Mouse (Mus musculus): Measurements from ENCODE around the gene Jaml. TPM values are rescaled to one million over a fixed set of nuclear protein-coding genes. Genes with fewer than 3 reads are reported as not detected.
A peak's percentile ranks its signal among the peaks of the same experiment; 100 is the strongest.

Jaml gene
- polyA plus RNA-seq, 1 experiment from 2014 or later = 0.70 TPM

- Histone ChIP-seq H3K9ac (ENCODE audit: low read depth, low read length) (no peak overlapping the region), H3K27ac (no peak overlapping the region), H3K9me3 (replicated peaks; ENCODE audit: low read length) (no peaks in the 10 kb centered on the region), H3K36me3 (ENCODE audit: insufficient read depth, low read length) (no peaks in the 10 kb centered on the region), H3K4me3 (replicated peaks; ENCODE audit: low read depth, low read length) (peak overlapping the region; percentile 29), H3K4me2 (ENCODE audit: low read length) (peak overlapping the region; percentile 61), H3K27me3 (ENCODE audit: insufficient read depth, low read length) (peaks cover 6% of the 10 kb centered on the region; the same call in 1 of the 2 replicates), H3K4me1 (replicated peaks; ENCODE audit: insufficient read depth, low read length) (0 out of 2 replicates have a peak, but pooled peaks cover 4% of the 10 kb centered on the region)
- ATAC-seq (replicated peaks; ENCODE audit: low FRiP score, low read depth) = no peak
- peak; percentile 36 for DNase-seq (ENCODE audit: low spot score)
- no peak for TF ChIP-seq CTCF (IDR thresholded peaks at IDR 0.05; ENCODE audit: low read depth)
- 2% methylated on average over 27 of the region's 27 CpGs for WGBS
These were observed 66.7 kb downstream of the Jaml start for GRCm38 (mm10) chr9:45145533-45146266.

GRCm38 (mm10) chr9:45146267-45146597, 67.2 kb downstream of the Jaml start:
- no peak overlapping the region for H3K9ac ChIP-seq (ENCODE audit: low read depth, low read length)
- DNase-seq (ENCODE audit: low spot score) = peak; percentile 64
- peaks cover 5% of the 10 kb centered on the region; the same call in 1 of the 2 replicates for H3K27me3 ChIP-seq (ENCODE audit: insufficient read depth, low read length)
- ATAC-seq (replicated peaks; ENCODE audit: low FRiP score, low read depth) = no peak
- 0 out of 2 replicates have a peak, but pooled peaks cover 4% of the 10 kb centered on the region for H3K4me1 ChIP-seq (replicated peaks; ENCODE audit: insufficient read depth, low read length)
- H3K36me3 ChIP-seq (ENCODE audit: insufficient read depth, low read length) = no peaks in the 10 kb centered on the region
- no peak overlapping the region for H3K27ac ChIP-seq
- H3K4me2 ChIP-seq (ENCODE audit: low read length) = peak overlapping the region; percentile 61
- 0% methylated on average over 5 of the region's 5 CpGs for WGBS
- TF ChIP-seq CTCF (IDR thresholded peaks at IDR 0.05; ENCODE audit: low read depth) = peak; percentile 84
- no peaks in the 10 kb centered on the region for H3K9me3 ChIP-seq (replicated peaks; ENCODE audit: low read length)
- H3K4me3 ChIP-seq (replicated peaks; ENCODE audit: low read depth, low read length) = peak overlapping the region; percentile 29

DNA sequence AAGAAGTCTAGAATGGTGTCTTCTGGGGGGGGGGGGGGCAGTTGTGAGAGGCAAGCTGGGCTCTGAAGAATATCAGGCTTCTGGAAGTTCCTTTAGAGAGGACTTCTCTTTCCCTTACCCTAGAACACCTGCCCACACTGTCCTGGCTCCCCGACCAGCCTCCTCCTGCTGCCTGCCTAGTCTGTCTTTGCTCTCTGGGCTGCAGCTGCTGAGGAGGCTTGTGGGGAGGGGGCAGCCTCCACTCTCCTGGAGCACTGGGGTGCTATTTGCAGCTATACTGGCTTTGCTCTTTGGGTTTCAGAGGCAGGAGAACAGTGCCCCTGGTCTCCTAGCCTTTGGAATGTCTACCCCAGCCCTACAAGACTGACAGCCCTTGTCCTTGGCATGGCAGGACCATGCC, 72.0 kb downstream of the Jaml start:
- no peaks in the 10 kb centered on the region for H3K4me1 ChIP-seq (replicated peaks; ENCODE audit: insufficient read depth, low read length)
- H3K9ac ChIP-seq (ENCODE audit: low read depth, low read length) = no peak overlapping the region
- ATAC-seq (replicated peaks; ENCODE audit: low FRiP score, low read depth) (no peak), DNase-seq (ENCODE audit: low spot score) (no peak)
- no peaks in the 10 kb centered on the region for H3K36me3 ChIP-seq (ENCODE audit: insufficient read depth, low read length)
- H3K4me3 ChIP-seq (replicated peaks; ENCODE audit: low read depth, low read length) = no peak overlapping the region
- no peaks in the 10 kb centered on the region for H3K27me3 ChIP-seq (ENCODE audit: insufficient read depth, low read length)
- TF ChIP-seq CTCF (IDR thresholded peaks at IDR 0.05; ENCODE audit: low read depth) = no peak
- H3K27ac ChIP-seq = no peak overlapping the region
- H3K4me2 ChIP-seq (ENCODE audit: low read length) = no peak overlapping the region
- 100% methylated on average over 1 of the region's 1 CpGs for WGBS
- no peaks in the 10 kb centered on the region for H3K9me3 ChIP-seq (replicated peaks; ENCODE audit: low read length)

DNA sequence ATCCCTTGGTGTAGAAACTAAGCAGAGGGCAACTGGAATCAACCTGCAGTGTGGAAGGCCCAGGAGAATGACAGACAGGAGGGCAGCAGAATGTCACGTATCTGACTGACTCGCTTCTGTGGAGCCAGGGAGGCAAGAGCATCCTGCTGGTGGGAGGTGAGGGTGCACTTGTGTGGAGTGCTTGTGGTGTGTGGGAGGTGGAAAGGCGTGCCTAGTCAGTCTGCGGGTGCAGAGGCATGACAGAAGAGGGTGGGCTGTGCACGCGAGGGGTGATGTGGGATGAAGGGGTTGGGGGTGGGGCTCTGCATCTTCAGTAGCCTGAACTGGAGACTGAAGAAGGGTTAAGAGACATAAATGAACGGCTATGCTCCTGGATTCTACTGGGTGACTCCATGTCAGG, 74.4 kb downstream of the Jaml start:
- Histone ChIP-seq H3K9ac (ENCODE audit: low read depth, low read length) (no peak overlapping the region), H3K4me2 (ENCODE audit: low read length) (no peak overlapping the region), H3K9me3 (replicated peaks; ENCODE audit: low read length) (no peaks in the 10 kb centered on the region), H3K27me3 (ENCODE audit: insufficient read depth, low read length) (no peaks in the 10 kb centered on the region), H3K36me3 (ENCODE audit: insufficient read depth, low read length) (no peaks in the 10 kb centered on the region), H3K4me1 (replicated peaks; ENCODE audit: insufficient read depth, low read length) (no peaks in the 10 kb centered on the region), H3K27ac (no peak overlapping the region), H3K4me3 (replicated peaks; ENCODE audit: low read depth, low read length) (no peak overlapping the region)
- TF ChIP-seq CTCF (IDR thresholded peaks at IDR 0.05; ENCODE audit: low read depth) = no peak
- ATAC-seq (replicated peaks; ENCODE audit: low FRiP score, low read depth) (no peak), DNase-seq (ENCODE audit: low spot score) (peak; percentile 14)
- WGBS = 30% methylated on average over 7 of the region's 7 CpGs

Other genes with a start within 250 kb of the Jaml start
- 6.6 and 9.5 TPM in 2 replicates for gene Kmt2a, start 197.9 kb upstream of the Jaml start, polyA plus RNA-seq (2015; fragmentation: Nextera tagmentation; extraction: Ambion mirVana)
- 1,237 and 1,429 TPM in 2 replicates for gene Atp5l, start 158.4 kb upstream of the Jaml start, polyA plus RNA-seq (2015; fragmentation: Nextera tagmentation; extraction: Ambion mirVana)
- 18.6 and 22.1 TPM in 2 replicates for gene Ube4a, start 113.6 kb upstream of the Jaml start, polyA plus RNA-seq (2015; fragmentation: Nextera tagmentation; extraction: Ambion mirVana)
- 0.26 TPM in 1 of 2 replicates, not detected in the other for gene Cd3g, start 98.8 kb upstream of the Jaml start, polyA plus RNA-seq (2015; fragmentation: Nextera tagmentation; extraction: Ambion mirVana)
- gene Cd3d, start 97.4 kb upstream of the Jaml start, polyA plus RNA-seq (2015; fragmentation: Nextera tagmentation; extraction: Ambion mirVana) = 0.08 and 0.37 TPM in 2 replicates
- gene Cd3e, start 69.6 kb upstream of the Jaml start, polyA plus RNA-seq (2015; fragmentation: Nextera tagmentation; extraction: Ambion mirVana) = 0.08 TPM in 1 of 2 replicates, not detected in the other
- 21.8 and 23.1 TPM in 2 replicates for gene Mpzl2, start 39.4 kb upstream of the Jaml start, polyA plus RNA-seq (2015; fragmentation: Nextera tagmentation; extraction: Ambion mirVana)
- gene Mpzl3, start 24.0 kb upstream of the Jaml start, polyA plus RNA-seq (2015; fragmentation: Nextera tagmentation; extraction: Ambion mirVana) = 2.7 and 3.5 TPM in 2 replicates
- gene Scn2b, start 38.6 kb downstream of the Jaml start, polyA plus RNA-seq (2015; fragmentation: Nextera tagmentation; extraction: Ambion mirVana) = 2.4 and 2.8 TPM in 2 replicates
- gene Scn4b, start 59.2 kb downstream of the Jaml start, polyA plus RNA-seq (2015; fragmentation: Nextera tagmentation; extraction: Ambion mirVana) = 4.3 and 4.6 TPM in 2 replicates
- gene BC049352, start 102.8 kb downstream of the Jaml start, polyA plus RNA-seq (2015; fragmentation: Nextera tagmentation; extraction: Ambion mirVana) = 0.08 TPM in 1 of 2 replicates, not detected in the other
- gene Tmprss4, start 124.9 kb downstream of the Jaml start, polyA plus RNA-seq (2015; fragmentation: Nextera tagmentation; extraction: Ambion mirVana) = 0.36 and 0.46 TPM in 2 replicates
- 0.70 and 1.1 TPM in 2 replicates for gene Il10ra, start 190.0 kb downstream of the Jaml start, polyA plus RNA-seq (2015; fragmentation: Nextera tagmentation; extraction: Ambion mirVana)
- gene Tmprss13, start 239.9 kb downstream of the Jaml start, polyA plus RNA-seq (2015; fragmentation: Nextera tagmentation; extraction: Ambion mirVana) = 0.46 and 0.76 TPM in 2 replicates